Mouse (Mus musculus) central nervous system, embryonic 14 days (tissue): ENCODE results near the gene Olfr516. TPM values are rescaled to one million over a fixed set of nuclear protein-coding genes. Genes with fewer than 3 reads are reported as not detected.

Experiments used
- polyA plus RNA-seq: library from polyadenylated mRNA; depleted of rRNA; stranded (reverse); fragments of >200 nt; gene quantifications from 2 replicates; pipeline ENCODE4 v1.2.3, GENCODE M21; 2012; rRNA removed

Gene Olfr516
- not detected in 2 replicates for polyA plus RNA-seq

GRCm38 (mm10) chr7:108850429-108850828, at the start of gene Olfr516:
Olfr516 (minus strand) TSS chr7:108850529.

GRCm38 (mm10) chr7:108894320-108894719, 44.0 kb upstream of the Olfr516 start, which contains the start of gene Olfr519:
Olfr519 (minus strand) TSS chr7:108894420.

GRCm38 (mm10) chr7:108884906-108885305, 34.6 kb upstream of the Olfr516 start, which contains the start of gene Olfr518:
Olfr518 (minus strand) TSS chr7:108885006.

GRCm38 (mm10) chr7:108872279-108872678, 21.9 kb upstream of the Olfr516 start, which contains the start of gene Olfr517:
Olfr517 (minus strand) TSS chr7:108872379.

GRCm38 (mm10) chr7:108825897-108826296, 24.4 kb downstream of the Olfr516 start, which contains the start of gene Olfr514:
Olfr514 (minus strand) TSS chr7:108825997.

Other genes starting within 250 kb of the Olfr516 start
- gene Olfr506, start 239.7 kb downstream of the Olfr516 start, polyA plus RNA-seq, result 0.01 TPM in 1 of 2 replicates, not detected in the other
- not detected in 2 replicates for gene Olfr507, start 228.7 kb downstream of the Olfr516 start, polyA plus RNA-seq
- not detected in 2 replicates for gene Olfr508, start 220.5 kb downstream of the Olfr516 start, polyA plus RNA-seq
- gene Olfr509, start 198.6 kb downstream of the Olfr516 start, polyA plus RNA-seq, result not detected in 2 replicates
- not detected in 2 replicates for gene Olfr510, start 184.1 kb downstream of the Olfr516 start, polyA plus RNA-seq
- not detected in 2 replicates for gene Olfr512, start 137.2 kb downstream of the Olfr516 start, polyA plus RNA-seq
- gene Olfr513, start 99.6 kb downstream of the Olfr516 start, polyA plus RNA-seq, result not detected in 2 replicates
- gene Olfr514, start 24.5 kb downstream of the Olfr516 start, polyA plus RNA-seq, result not detected in 2 replicates
- gene Olfr517, start 21.9 kb upstream of the Olfr516 start, polyA plus RNA-seq, result not detected in 2 replicates
- not detected in 2 replicates for gene Olfr518, start 34.5 kb upstream of the Olfr516 start, polyA plus RNA-seq
- gene Olfr519, start 43.9 kb upstream of the Olfr516 start, polyA plus RNA-seq, result not detected in 2 replicates
- gene Nlrp10, start 79.6 kb upstream of the Olfr516 start, polyA plus RNA-seq, result not detected in 2 replicates
- gene Eif3f, start 83.9 kb upstream of the Olfr516 start, polyA plus RNA-seq, result 119 and 124 TPM in 2 replicates
- gene Tub, start 99.8 kb upstream of the Olfr516 start, polyA plus RNA-seq, result 111 and 117 TPM in 2 replicates
- gene Ric3, start 232.8 kb upstream of the Olfr516 start, polyA plus RNA-seq, result 19.8 and 24.8 TPM in 2 replicates